Mouse (Mus musculus): Measurements from ENCODE around the gene Lin9. TPM values are rescaled to one million over a fixed set of nuclear protein-coding genes. Genes with fewer than 3 reads are reported as not detected.

Lin9 gene
- polyA plus RNA-seq, 1 experiment = 0.18 TPM

DNA sequence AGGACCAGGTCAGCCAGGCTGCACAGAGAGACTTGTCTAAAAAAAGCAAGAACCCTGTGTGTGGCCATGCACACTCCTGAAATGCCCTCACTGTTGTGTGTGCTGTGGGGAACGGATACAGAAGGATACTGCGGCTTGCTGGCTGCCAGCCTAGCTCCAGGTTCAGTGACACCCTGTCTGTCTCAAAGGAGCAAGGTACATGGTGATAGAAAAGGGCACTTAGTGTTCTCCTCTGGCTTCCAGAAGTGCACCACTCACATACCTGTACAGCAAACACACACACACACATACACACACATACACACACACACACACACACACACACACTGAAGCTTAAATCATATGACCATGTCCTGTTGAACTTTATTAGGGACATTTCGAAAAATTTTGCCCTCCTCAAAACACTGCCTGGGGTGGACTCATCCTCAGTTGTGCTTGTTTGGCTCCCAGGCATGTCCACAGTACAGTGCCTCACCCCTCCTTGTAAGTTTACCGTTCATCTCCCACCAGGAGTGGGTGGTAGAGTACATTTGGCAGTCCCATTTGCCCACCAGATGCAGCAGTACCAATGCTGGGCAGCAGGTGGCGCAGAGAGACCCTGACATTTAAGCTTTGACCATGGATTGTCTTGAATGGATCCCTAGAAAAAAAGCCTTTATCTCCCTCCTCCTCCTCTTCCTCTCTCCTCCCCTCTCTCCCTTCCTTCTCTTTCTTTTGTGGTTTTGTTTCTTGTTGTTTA, 79.2 kb downstream of the Lin9 start:
- Histone ChIP-seq H3K9me3 (ENCODE audit: control insufficient read depth, low read length) (no peaks in the 10 kb centered on the region), H3K27me3 (ENCODE audit: control insufficient read depth) (no peaks in the 10 kb centered on the region), H3K4me3 (replicated peaks) (no peak overlapping the region), H3K4me1 (ENCODE audit: control insufficient read depth) (peaks cover 33% of the 10 kb centered on the region), H3K36me3 (ENCODE audit: control insufficient read depth) (no peaks in the 10 kb centered on the region)
- TF ChIP-seq GATA1 (IDR thresholded peaks at IDR 0.05; ENCODE audit: low read length) (no peak), TAL1 (IDR thresholded peaks at IDR 0.05; ENCODE audit: low read length) (no peak)

DNA sequence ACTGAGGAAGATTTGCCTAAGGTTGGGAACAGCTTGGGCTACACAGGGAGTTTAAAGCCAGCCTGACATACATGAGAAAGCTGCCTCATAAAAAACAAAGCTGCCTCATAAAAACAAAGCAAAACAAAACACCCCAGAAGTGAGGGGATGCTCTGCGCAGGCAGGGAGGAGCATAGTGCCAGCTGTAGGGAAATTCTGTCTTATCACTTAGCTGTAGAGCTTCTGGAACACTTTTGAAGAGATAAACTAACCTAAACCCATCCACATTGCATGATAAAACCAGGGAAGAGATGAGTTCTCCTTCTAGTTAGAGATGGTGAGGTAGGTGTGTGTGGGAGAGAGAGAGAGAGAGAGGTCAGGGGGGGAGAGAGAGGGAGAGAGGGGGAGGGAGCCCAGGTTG, 81.7 kb downstream of the Lin9 start:
- H3K9me3 ChIP-seq (ENCODE audit: control insufficient read depth, low read length) = no peaks in the 10 kb centered on the region
- no peaks in the 10 kb centered on the region; the same call in 1 of the 2 replicates for H3K36me3 ChIP-seq (ENCODE audit: control insufficient read depth)
- H3K4me3 ChIP-seq (replicated peaks) = peak overlapping the region; percentile 14
- H3K4me1 ChIP-seq (ENCODE audit: control insufficient read depth) = peaks cover 53% of the 10 kb centered on the region
- no peaks in the 10 kb centered on the region for H3K27me3 ChIP-seq (ENCODE audit: control insufficient read depth)
- no peak for TF ChIP-seq TAL1 (IDR thresholded peaks at IDR 0.05; ENCODE audit: low read length)
- TF ChIP-seq GATA1 (IDR thresholded peaks at IDR 0.05; ENCODE audit: low read length) = no peak

DNA sequence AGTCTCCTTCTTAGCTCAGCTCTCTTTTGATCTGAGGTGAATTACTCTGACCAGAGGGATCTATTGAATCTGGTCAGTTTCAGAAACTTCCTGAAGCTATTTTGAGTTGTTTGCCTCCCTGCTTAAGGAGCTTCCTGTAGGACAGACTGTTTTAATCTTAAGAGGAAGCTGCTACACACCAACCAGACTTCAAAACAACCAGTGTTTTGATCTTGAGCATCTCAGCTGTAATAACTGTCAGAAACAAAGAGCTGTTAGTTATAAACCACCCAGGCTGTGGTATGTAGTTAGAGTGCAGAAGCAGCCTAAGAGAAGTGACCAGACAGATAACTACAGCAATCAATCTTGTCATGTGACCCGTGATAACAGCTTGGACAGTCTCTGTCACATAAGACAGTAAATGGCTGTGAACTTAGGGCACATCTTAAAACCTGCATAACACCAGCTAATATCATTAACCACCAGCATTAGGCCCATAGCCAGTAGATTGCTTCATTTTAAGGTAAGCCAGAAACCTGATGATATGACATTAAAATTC, 82.8 kb downstream of the Lin9 start:
- Histone ChIP-seq H3K4me3 (replicated peaks) (no peak overlapping the region), H3K27me3 (ENCODE audit: control insufficient read depth) (no peaks in the 10 kb centered on the region), H3K36me3 (ENCODE audit: control insufficient read depth) (no peaks in the 10 kb centered on the region; the same call in 1 of the 2 replicates), H3K4me1 (ENCODE audit: control insufficient read depth) (peaks cover 64% of the 10 kb centered on the region), H3K9me3 (ENCODE audit: control insufficient read depth, low read length) (no peaks in the 10 kb centered on the region)
- TF ChIP-seq TAL1 (IDR thresholded peaks at IDR 0.05; ENCODE audit: low read length) (no peak), GATA1 (IDR thresholded peaks at IDR 0.05; ENCODE audit: low read length) (no peak)

DNA sequence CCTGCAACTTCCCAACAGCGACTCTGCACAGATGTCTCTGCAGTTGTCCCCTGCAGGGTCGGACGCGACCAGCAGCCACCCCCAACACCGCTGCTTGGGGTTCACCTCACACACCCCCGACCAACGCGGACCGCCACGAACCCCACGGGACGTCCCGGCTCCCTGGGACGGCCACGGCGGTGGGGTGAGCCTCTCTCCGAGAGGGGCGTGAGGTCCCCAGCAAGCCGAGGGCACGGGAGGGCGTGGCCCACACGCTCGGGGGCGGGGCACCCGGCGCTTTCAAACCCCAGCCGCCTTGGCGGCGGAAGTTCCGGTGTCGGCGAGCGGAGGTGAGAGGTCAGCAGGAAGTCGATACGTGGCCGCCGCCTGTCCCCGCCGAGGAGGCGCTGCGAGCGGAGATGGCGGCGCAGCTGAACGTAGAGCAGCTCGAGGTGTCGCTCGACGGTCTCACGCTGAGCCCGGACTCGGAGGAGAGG, 84.8 kb downstream of the Lin9 start, which contains the start of gene Acbd3:
Gene Acbd3, plus strand, starts transcription at position 340 of the 476 bp plus-strand sequence.
- TF ChIP-seq GATA1 (IDR thresholded peaks at IDR 0.05; ENCODE audit: low read length) = no peak
- no peak for TF ChIP-seq TAL1 (IDR thresholded peaks at IDR 0.05; ENCODE audit: low read length)
- H3K4me3 ChIP-seq (replicated peaks) = peak within 1 kb of the TSS; percentile 99
- peaks cover 4% of the 10 kb centered on the region for H3K36me3 ChIP-seq (ENCODE audit: control insufficient read depth)
- H3K9me3 ChIP-seq (ENCODE audit: control insufficient read depth, low read length) = no peaks in the 10 kb centered on the region
- no peaks in the 10 kb centered on the region for H3K27me3 ChIP-seq (ENCODE audit: control insufficient read depth)
- peaks cover 81% of the 10 kb centered on the region for H3K4me1 ChIP-seq (ENCODE audit: control insufficient read depth)

GRCm38 (mm10) chr1:180726183-180726582, 85.2 kb downstream of the Lin9 start:
- H3K4me3 ChIP-seq (replicated peaks) = peak overlapping the region; percentile 99
- peaks cover 84% of the 10 kb centered on the region for H3K4me1 ChIP-seq (ENCODE audit: control insufficient read depth)
- no peak for TF ChIP-seq GATA1 (IDR thresholded peaks at IDR 0.05; ENCODE audit: low read length)
- no peaks in the 10 kb centered on the region for H3K9me3 ChIP-seq (ENCODE audit: control insufficient read depth, low read length)
- no peaks in the 10 kb centered on the region for H3K27me3 ChIP-seq (ENCODE audit: control insufficient read depth)
- peaks cover 4% of the 10 kb centered on the region for H3K36me3 ChIP-seq (ENCODE audit: control insufficient read depth)

DNA sequence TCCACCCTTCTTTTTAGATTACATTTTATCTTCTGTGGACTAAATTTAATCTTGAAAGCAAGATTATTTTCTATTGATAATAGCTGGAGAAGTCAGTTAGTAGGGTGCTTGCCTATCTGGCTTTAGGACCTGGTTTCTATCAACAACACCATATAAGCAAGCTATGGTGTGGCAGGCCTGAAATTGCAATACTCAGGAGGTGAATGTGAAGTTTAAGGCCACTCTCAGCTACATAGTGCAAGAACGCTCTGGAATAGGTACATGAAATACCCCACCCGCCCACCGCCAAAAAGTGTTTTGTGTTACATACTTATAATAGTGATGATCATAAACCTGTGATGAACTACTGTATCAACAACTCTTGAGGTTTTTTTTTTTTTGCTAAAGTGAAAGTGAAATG, 88.3 kb downstream of the Lin9 start:
- H3K36me3 ChIP-seq (ENCODE audit: control insufficient read depth) = peaks cover 17% of the 10 kb centered on the region
- H3K27me3 ChIP-seq (ENCODE audit: control insufficient read depth) = no peaks in the 10 kb centered on the region
- TF ChIP-seq GATA1 (IDR thresholded peaks at IDR 0.05; ENCODE audit: low read length) (no peak), TAL1 (IDR thresholded peaks at IDR 0.05; ENCODE audit: low read length) (no peak)
- H3K4me3 ChIP-seq (replicated peaks) = no peak overlapping the region
- H3K9me3 ChIP-seq (ENCODE audit: control insufficient read depth, low read length) = no peaks in the 10 kb centered on the region
- peaks cover 60% of the 10 kb centered on the region for H3K4me1 ChIP-seq (ENCODE audit: control insufficient read depth)

Other genes starting within 250 kb of the Lin9 start
- not detected in 2 replicates for gene Stum, start 157.6 kb upstream of the Lin9 start, polyA plus RNA-seq (2012)
- 3.5 and 4.1 TPM in 2 replicates for gene Parp1, start 72.2 kb upstream of the Lin9 start, polyA plus RNA-seq (2012)
- gene Mixl1, start 55.9 kb downstream of the Lin9 start, polyA plus RNA-seq (2012) = not detected in 2 replicates
- gene Acbd3, start 84.9 kb downstream of the Lin9 start, polyA plus RNA-seq (2012) = 0.23 and 0.27 TPM in 2 replicates
- 610 and 750 TPM in 2 replicates for gene H3f3a, start 172.8 kb downstream of the Lin9 start, polyA plus RNA-seq (2012)
- gene Sde2, start 210.0 kb downstream of the Lin9 start, polyA plus RNA-seq (2012) = 2.5 and 2.7 TPM in 2 replicates

Data from erythroblast, embryonic 14.5 days (primary cell).